Mouse (Mus musculus): ENCODE results near the gene Slc9a6. TPM values are rescaled to one million over a fixed set of nuclear protein-coding genes. Genes with fewer than 3 reads are reported as not detected.

The Slc9a6 gene
- 12.6 and 14.8 TPM in 2 replicates for polyA plus RNA-seq (2012; rRNA removed)

DNA sequence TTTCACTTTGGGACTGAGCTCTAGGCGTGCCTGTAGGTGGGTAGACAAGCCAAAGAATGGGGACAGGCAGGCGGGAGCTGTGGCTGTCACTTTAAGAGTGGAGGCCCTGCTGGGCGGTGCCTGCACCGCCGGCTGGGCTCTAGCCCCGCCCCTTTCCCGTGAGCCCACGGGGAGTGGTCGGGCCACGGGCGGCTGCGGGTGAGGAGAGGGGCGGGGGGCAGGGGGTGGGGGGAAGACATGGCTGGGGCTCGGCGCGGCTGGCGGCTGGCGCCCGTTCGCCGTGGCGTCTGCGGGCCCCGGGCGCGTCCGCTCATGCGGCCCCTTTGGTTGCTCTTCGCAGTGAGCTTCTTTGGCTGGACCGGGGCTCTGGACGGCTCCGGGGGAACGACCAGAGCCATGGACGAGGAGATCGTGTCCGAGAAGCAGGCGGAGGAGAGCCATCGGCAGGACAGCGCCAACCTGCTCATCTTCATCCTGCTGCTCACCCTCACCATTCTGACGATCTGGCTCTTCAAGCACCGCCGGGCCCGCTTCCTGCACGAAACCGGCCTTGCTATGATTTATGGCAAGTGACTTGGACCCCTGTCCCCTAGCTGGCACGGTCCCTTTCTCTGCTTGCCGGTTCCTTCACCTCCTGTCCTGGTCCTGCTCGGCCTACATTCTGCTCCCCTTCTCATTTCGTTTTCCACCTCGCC, at the start of gene Slc9a6:
TSS of gene Slc9a6 (plus strand) at position 135 of the 695 bp plus-strand sequence.

GRCm38 (mm10) chrX:56597887-56598640, 11.5 kb upstream of the Slc9a6 start, which contains the start of gene Mmgt1:
Mmgt1 (minus strand) TSS chrX:56598069.

Other genes starting within 250 kb of the Slc9a6 start
- 0.76 and 0.84 TPM in 2 replicates for gene Smim10l2a, start 235.2 kb upstream of the Slc9a6 start, polyA plus RNA-seq (2012; rRNA removed)
- not detected in 2 replicates for gene Gm2174, start 161.8 kb upstream of the Slc9a6 start, polyA plus RNA-seq (2012; rRNA removed)
- 1.0 and 4.4 TPM in 2 replicates for gene Ints6l, start 154.9 kb upstream of the Slc9a6 start, polyA plus RNA-seq (2012; rRNA removed)
- gene Gm10477, start 85.0 kb upstream of the Slc9a6 start, polyA plus RNA-seq (2012; rRNA removed), result not detected in 2 replicates
- gene Gm648, start 60.2 kb upstream of the Slc9a6 start, polyA plus RNA-seq (2012; rRNA removed), result not detected in 2 replicates
- 1.1 and 1.2 TPM in 2 replicates for gene Mmgt1, start 11.7 kb upstream of the Slc9a6 start, polyA plus RNA-seq (2012; rRNA removed)
- 179 and 224 TPM in 2 replicates for gene Fhl1, start 122.0 kb downstream of the Slc9a6 start, polyA plus RNA-seq (2012; rRNA removed)
- not detected in 2 replicates for gene Map7d3, start 212.6 kb downstream of the Slc9a6 start, polyA plus RNA-seq (2012; rRNA removed)